Mouse (Mus musculus): Measurements from ENCODE around the gene Syngr2. TPM values are rescaled to one million over a fixed set of nuclear protein-coding genes. Genes with fewer than 3 reads are reported as not detected.
A peak's percentile ranks its signal among the peaks of the same experiment; 100 is the strongest.

Gene Syngr2
- total and polyA plus RNA-seq, 3 experiments, result 95.8 to 236 (median 211) TPM

DNA sequence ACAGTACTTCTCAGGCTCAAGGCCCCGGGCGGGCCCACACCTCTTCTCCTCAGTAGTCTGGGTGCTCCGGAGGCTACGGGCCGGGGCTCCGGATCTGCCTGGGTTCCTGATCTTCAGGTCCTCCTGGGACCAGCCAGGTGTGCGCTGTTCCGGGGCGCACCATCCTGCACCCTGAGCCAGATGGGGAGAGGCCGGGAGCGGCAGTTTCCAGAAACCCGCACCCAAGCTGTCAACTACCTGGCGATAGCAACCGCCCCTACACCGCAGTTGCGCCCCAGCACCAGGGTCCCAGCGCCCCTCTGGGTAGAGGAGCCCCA, 29.3 kb upstream of the Syngr2 start:
- no peaks in the 10 kb centered on the region for H3K9me3 ChIP-seq (replicated peaks)
- TF ChIP-seq CTCF (IDR thresholded peaks at IDR 0.05; ENCODE audit: low read depth, low read length) (no peak), GATA1 (IDR thresholded peaks at IDR 0.05; ENCODE audit: borderline replicate concordance, low read length) (no peak), POLR2AphosphoS5 (IDR thresholded peaks at IDR 0.05; ENCODE audit: insufficient replicate concordance, low read depth, low read length) (no peak), TAL1 (conservative IDR thresholded peaks at IDR 0.05; ENCODE audit: low read depth, low read length) (no peak), GATA2 (IDR thresholded peaks at IDR 0.05; ENCODE audit: borderline replicate concordance, low read depth, low read length) (no peak)
- peaks cover 57% of the 10 kb centered on the region for H3K36me3 ChIP-seq (replicated peaks)
- ATAC-seq (ENCODE audit: extremely low read depth, insufficient number of reproducible peaks, low FRiP score, poor library complexity, severe bottlenecking) (no peak), DNase-seq (ENCODE audit: low spot score) (no peak)
- peak overlapping the region; percentile 78 for H3K4me3 ChIP-seq (ENCODE audit: low read depth, low read length)
- peaks cover 62% of the 10 kb centered on the region for H3K4me1 ChIP-seq (ENCODE audit: insufficient read depth, low read depth, low read length)
- H3K27me3 ChIP-seq (ENCODE audit: insufficient read depth, low read length), result no peaks in the 10 kb centered on the region

DNA sequence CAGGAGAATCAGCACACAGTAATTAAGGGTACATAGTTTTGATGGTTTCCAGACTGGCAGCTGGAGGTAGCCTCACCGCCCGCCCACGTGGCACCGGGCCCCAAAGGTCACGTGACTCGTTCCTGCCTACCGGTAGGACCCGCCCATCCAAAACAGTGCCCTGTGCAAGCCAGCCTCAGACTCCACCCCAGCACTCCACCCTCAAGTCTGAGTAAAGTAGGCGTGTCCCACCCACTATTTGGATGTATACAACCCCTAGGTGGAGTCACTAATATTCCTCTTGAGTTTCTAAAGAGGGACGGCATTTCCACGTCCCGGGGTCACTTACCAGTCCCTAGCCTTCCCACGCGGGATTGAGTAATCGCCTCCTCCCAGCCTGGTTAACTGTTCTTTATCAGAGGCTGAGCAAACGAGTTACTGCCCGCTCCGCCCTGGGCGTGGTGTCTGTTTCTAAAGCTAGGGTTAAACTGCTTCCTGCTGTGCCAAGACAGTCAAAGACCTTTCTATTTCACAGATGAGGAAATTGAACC, 28.8 kb upstream of the Syngr2 start:
- ATAC-seq (ENCODE audit: extremely low read depth, insufficient number of reproducible peaks, low FRiP score, poor library complexity, severe bottlenecking) (peak; percentile 84), DNase-seq (ENCODE audit: low spot score) (peak; percentile 90)
- Histone ChIP-seq H3K36me3 (replicated peaks) (peaks cover 57% of the 10 kb centered on the region), H3K4me3 (ENCODE audit: low read depth, low read length) (peak overlapping the region; percentile 78), H3K4me1 (ENCODE audit: insufficient read depth, low read depth, low read length) (peaks cover 63% of the 10 kb centered on the region), H3K9me3 (replicated peaks) (no peaks in the 10 kb centered on the region), H3K27me3 (ENCODE audit: insufficient read depth, low read length) (no peaks in the 10 kb centered on the region)
- TF ChIP-seq TAL1 (conservative IDR thresholded peaks at IDR 0.05; ENCODE audit: low read depth, low read length), result no peak
- no peak for TF ChIP-seq CTCF (IDR thresholded peaks at IDR 0.05; ENCODE audit: low read depth, low read length)
- TF ChIP-seq GATA2 (IDR thresholded peaks at IDR 0.05; ENCODE audit: borderline replicate concordance, low read depth, low read length), result no peak

DNA sequence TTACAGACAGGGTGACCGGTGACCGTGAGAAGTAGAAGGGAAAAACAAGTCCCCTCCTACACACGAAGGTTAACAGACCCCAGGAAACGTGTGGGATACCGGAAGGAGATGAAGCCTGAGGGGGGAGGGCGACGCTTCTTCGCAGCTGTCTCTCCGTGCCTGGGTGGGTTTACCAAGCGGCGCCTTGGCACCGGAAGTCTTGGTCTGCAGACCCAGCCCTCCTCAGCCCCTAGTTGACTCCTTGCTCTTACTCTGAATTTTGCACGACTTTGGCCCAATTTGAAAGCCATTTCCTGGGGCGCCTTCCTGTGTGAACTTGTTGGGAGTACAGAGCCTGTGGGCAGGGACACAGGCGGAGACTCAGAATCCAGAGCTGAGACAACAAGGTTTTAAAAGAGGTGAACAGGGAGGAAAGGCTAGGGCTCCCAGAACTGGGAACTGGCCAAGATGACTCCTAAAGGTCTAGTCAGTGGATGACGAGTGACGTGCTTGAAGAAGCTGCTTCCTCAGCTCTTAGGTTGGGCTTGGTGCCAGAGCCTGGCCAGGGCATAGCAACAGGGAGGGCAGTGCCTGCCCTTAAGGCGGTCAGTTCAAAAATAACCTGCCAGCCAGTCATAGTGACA, 28.2 kb upstream of the Syngr2 start:
- no peak for DNase-seq (ENCODE audit: low spot score)
- 0 out of 2 replicates have a peak, but pooled peaks have one; percentile 5 for ATAC-seq (ENCODE audit: extremely low read depth, insufficient number of reproducible peaks, low FRiP score, poor library complexity, severe bottlenecking)
- H3K36me3 ChIP-seq (replicated peaks), result peaks cover 54% of the 10 kb centered on the region
- no peaks in the 10 kb centered on the region for H3K9me3 ChIP-seq (replicated peaks)
- TF ChIP-seq TAL1 (conservative IDR thresholded peaks at IDR 0.05; ENCODE audit: low read depth, low read length) (no peak), CTCF (IDR thresholded peaks at IDR 0.05; ENCODE audit: low read depth, low read length) (no peak), GATA2 (IDR thresholded peaks at IDR 0.05; ENCODE audit: borderline replicate concordance, low read depth, low read length) (no peak), GATA1 (IDR thresholded peaks at IDR 0.05; ENCODE audit: borderline replicate concordance, low read length) (no peak), POLR2AphosphoS5 (IDR thresholded peaks at IDR 0.05; ENCODE audit: insufficient replicate concordance, low read depth, low read length) (no peak)
- no peaks in the 10 kb centered on the region for H3K27me3 ChIP-seq (ENCODE audit: insufficient read depth, low read length)
- peaks cover 65% of the 10 kb centered on the region for H3K4me1 ChIP-seq (ENCODE audit: insufficient read depth, low read depth, low read length)
- peak overlapping the region; percentile 78 for H3K4me3 ChIP-seq (ENCODE audit: low read depth, low read length)

DNA sequence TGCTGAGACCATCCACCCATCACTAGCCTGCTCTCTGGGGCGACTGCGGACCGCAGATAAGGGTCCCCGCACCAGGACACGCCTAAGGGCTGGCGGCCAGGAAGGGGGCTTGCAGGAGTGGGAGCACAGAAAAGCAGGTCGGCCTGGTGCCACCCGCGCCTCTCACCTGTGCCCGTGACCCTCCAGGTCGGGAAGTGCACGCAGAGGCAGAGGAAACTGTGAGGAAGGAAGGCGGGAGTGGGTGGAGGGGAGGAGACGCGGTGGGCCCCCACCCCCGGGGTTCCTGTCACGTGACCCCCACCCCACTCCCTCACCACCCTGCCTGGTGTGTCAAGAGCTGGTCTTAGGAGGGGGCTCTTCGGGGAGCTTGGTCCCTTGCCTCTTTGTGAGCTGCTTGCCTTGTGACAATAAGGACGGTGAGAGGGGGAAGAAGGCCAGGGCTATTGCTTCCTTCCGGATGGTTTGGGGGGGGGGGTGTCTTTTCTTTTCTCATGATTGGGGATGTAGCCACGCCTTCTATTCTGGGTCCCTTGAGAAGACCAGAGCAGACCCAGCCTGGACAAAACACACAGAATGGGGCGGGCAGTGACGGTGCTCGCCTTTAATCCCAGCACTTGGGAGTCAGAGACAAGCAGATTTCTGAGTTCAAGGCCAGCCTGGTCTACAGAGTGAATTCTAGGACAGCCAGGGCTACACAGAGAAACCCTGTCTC, 27.3 kb upstream of the Syngr2 start, which contains the start of the genes Tmc8 and Tmc6:
Gene Tmc8, plus strand, starts transcription at position 84 of the 712 bp plus-strand sequence.
Gene Tmc6, minus strand, starts transcription at position 206 of the 712 bp plus-strand sequence.
- H3K36me3 ChIP-seq (replicated peaks), result peaks cover 54% of the 10 kb centered on the region
- no peak for ATAC-seq (ENCODE audit: extremely low read depth, insufficient number of reproducible peaks, low FRiP score, poor library complexity, severe bottlenecking)

DNA sequence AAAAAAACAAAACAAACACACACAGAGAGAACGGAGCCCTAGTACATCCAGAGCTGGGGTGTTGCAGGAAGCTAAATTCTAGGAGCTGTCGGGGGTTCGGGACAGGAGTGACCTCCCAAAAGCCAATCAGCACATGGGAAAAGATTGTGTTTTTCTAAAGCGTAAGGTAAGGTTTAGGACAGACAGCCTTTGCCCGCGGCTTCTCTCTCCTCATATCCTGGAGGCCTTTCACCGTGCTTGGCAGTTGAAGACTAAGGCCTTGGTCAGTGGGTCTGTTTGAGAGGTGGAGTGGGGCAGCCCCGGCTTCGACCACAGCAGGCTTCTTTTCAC, 26.8 kb upstream of the Syngr2 start:
- Histone ChIP-seq H3K27me3 (ENCODE audit: insufficient read depth, low read length) (no peaks in the 10 kb centered on the region), H3K4me3 (ENCODE audit: low read depth, low read length) (peak overlapping the region; percentile 78), H3K4me1 (ENCODE audit: insufficient read depth, low read depth, low read length) (peaks cover 66% of the 10 kb centered on the region), H3K36me3 (replicated peaks) (peaks cover 54% of the 10 kb centered on the region), H3K9me3 (replicated peaks) (no peaks in the 10 kb centered on the region)
- no peak for DNase-seq (ENCODE audit: low spot score)
- TF ChIP-seq POLR2AphosphoS5 (IDR thresholded peaks at IDR 0.05; ENCODE audit: insufficient replicate concordance, low read depth, low read length) (no peak), CTCF (IDR thresholded peaks at IDR 0.05; ENCODE audit: low read depth, low read length) (no peak), TAL1 (conservative IDR thresholded peaks at IDR 0.05; ENCODE audit: low read depth, low read length) (no peak), GATA2 (IDR thresholded peaks at IDR 0.05; ENCODE audit: borderline replicate concordance, low read depth, low read length) (no peak), GATA1 (IDR thresholded peaks at IDR 0.05; ENCODE audit: borderline replicate concordance, low read length) (no peak)
- no peak for ATAC-seq (ENCODE audit: extremely low read depth, insufficient number of reproducible peaks, low FRiP score, poor library complexity, severe bottlenecking)

More for the DNA sequence above, 27.3 kb upstream of the Syngr2 start, which contains the start of the genes Tmc8 and Tmc6:
- no peaks in the 10 kb centered on the region for H3K9me3 ChIP-seq (replicated peaks)
- DNase-seq (ENCODE audit: low spot score), result peak; percentile 63
- no peaks in the 10 kb centered on the region for H3K27me3 ChIP-seq (ENCODE audit: insufficient read depth, low read length)
- peaks cover 68% of the 10 kb centered on the region for H3K4me1 ChIP-seq (ENCODE audit: insufficient read depth, low read depth, low read length)
- TF ChIP-seq TAL1 (conservative IDR thresholded peaks at IDR 0.05; ENCODE audit: low read depth, low read length), result no peak
- no peak for TF ChIP-seq POLR2AphosphoS5 (IDR thresholded peaks at IDR 0.05; ENCODE audit: insufficient replicate concordance, low read depth, low read length)
- TF ChIP-seq CTCF (IDR thresholded peaks at IDR 0.05; ENCODE audit: low read depth, low read length), result no peak
- no peak for TF ChIP-seq GATA1 (IDR thresholded peaks at IDR 0.05; ENCODE audit: borderline replicate concordance, low read length)
- TF ChIP-seq GATA2 (IDR thresholded peaks at IDR 0.05; ENCODE audit: borderline replicate concordance, low read depth, low read length), result no peak
- H3K4me3 ChIP-seq (ENCODE audit: low read depth, low read length), result peak within 1 kb of the TSS; percentile 78

DNA sequence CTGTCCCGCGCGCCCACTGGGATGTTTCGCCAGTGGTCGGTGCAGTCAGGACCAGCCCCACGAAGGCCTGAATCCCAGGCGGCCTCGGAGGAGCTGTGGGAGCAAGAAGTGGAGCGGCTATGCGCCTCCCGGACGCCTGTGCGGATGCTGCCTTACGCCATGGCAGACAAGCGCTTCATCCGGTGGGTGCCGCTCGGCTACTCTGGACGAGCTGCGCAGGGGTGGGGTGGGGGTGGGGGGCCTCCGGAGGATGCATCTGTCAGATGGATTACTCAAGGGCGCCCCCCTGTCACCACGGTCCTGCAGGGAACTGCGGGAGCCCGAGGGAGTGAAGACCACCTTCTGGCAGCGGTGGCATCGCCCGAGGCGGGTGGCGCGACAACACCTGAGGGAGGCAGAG, 26.4 kb upstream of the Syngr2 start:
- Histone ChIP-seq H3K4me1 (ENCODE audit: insufficient read depth, low read depth, low read length) (peaks cover 66% of the 10 kb centered on the region), H3K36me3 (replicated peaks) (peaks cover 50% of the 10 kb centered on the region), H3K27me3 (ENCODE audit: insufficient read depth, low read length) (no peaks in the 10 kb centered on the region), H3K4me3 (ENCODE audit: low read depth, low read length) (peak overlapping the region; percentile 78), H3K9me3 (replicated peaks) (no peaks in the 10 kb centered on the region)
- ATAC-seq (ENCODE audit: extremely low read depth, insufficient number of reproducible peaks, low FRiP score, poor library complexity, severe bottlenecking) (no peak), DNase-seq (ENCODE audit: low spot score) (no peak)
- TF ChIP-seq GATA2 (IDR thresholded peaks at IDR 0.05; ENCODE audit: borderline replicate concordance, low read depth, low read length) (no peak), POLR2AphosphoS5 (IDR thresholded peaks at IDR 0.05; ENCODE audit: insufficient replicate concordance, low read depth, low read length) (no peak), CTCF (IDR thresholded peaks at IDR 0.05; ENCODE audit: low read depth, low read length) (peak; percentile 20; the same call in 1 of the 2 replicates)
